In genomic region chr5:137630602-137631001, GRCm38 (mm10) we compare ENCODE assay signal across 8 mouse cellular contexts. TPM values are rescaled to one million over a fixed set of nuclear protein-coding genes. Genes with fewer than 3 reads are reported as not detected.
DNase-seq lines count a peak whose midpoint lies in the region; ATAC-seq and TF ChIP-seq lines count a peak whose summit lies in the region.

No protein-coding gene starts in this region.

- WGBS in embryonic facial prominence, embryonic 12.5 days = 28% methylated on average over 3 of the region's 3 CpGs
- 28% methylated on average over 3 of the region's 3 CpGs for WGBS in limb, embryonic 13.5 days

- H3K4me1 ChIP-seq in embryonic facial prominence, embryonic 12.5 days = peaks cover 23% of the 10 kb centered on the region
- H3K4me1 ChIP-seq in limb, embryonic 13.5 days = peaks cover 36% of the 10 kb centered on the region

- TF ChIP-seq POLR2A in myocyte (IDR thresholded peaks at IDR 0.05; ENCODE audit: insufficient read length, low read depth) = no peak

- no peak for ATAC-seq in embryonic facial prominence, embryonic 12.5 days (ENCODE audit: insufficient number of reproducible peaks, insufficient read depth, low FRiP score, low TSS enrichment)
- ATAC-seq in limb, embryonic 13.5 days (ENCODE audit: low FRiP score, low read depth) = no peak

- no peaks in the 10 kb centered on the region for H3K9me3 ChIP-seq in embryonic facial prominence, embryonic 12.5 days
- no peaks in the 10 kb centered on the region for H3K9me3 ChIP-seq in limb, embryonic 13.5 days

- peak overlapping the region; percentile 91 for H3K27ac ChIP-seq in embryonic facial prominence, embryonic 12.5 days
- peak overlapping the region; percentile 87; the same call in 1 of the 2 replicates for H3K27ac ChIP-seq in limb, embryonic 13.5 days

- peak overlapping the region; percentile 77 for H3K4me3 ChIP-seq in embryonic facial prominence, embryonic 12.5 days
- peak overlapping the region; percentile 93 for H3K4me3 ChIP-seq in limb, embryonic 13.5 days
- peak overlapping the region; percentile 82 for H3K4me3 ChIP-seq in myocyte

- peak overlapping the region; percentile 81 for H3K4me2 ChIP-seq in embryonic facial prominence, embryonic 12.5 days (replicated peaks)
- peak overlapping the region; percentile 94 for H3K4me2 ChIP-seq in limb, embryonic 13.5 days (replicated peaks)
- peak overlapping the region; percentile 99 for H3K4me2 ChIP-seq in myocyte (ENCODE audit: low read depth)

- no peak overlapping the region for H3ac ChIP-seq in myocyte (ENCODE audit: control insufficient read depth, insufficient read length)

- H3K79me2 ChIP-seq in myocyte (ENCODE audit: control insufficient read depth, insufficient read depth) = peaks cover 37% of the 10 kb centered on the region

- peaks cover 23% of the 10 kb centered on the region for H3K36me3 ChIP-seq in embryonic facial prominence, embryonic 12.5 days
- H3K36me3 ChIP-seq in limb, embryonic 13.5 days = peaks cover 36% of the 10 kb centered on the region
- H3K36me3 ChIP-seq in myocyte (ENCODE audit: control insufficient read depth, insufficient read depth) = peaks cover 18% of the 10 kb centered on the region

- peak; percentile 46 for DNase-seq in layer of hippocampus, adult 9-11 months
- DNase-seq in layer of hippocampus, postnatal 10 days (ENCODE audit: low spot score in 2 of 2) = no peak
- peak; percentile 39 for DNase-seq in heart, postnatal 4 days
- DNase-seq in frontal cortex, postnatal 14 days (ENCODE audit: low spot score in 2 of 2) = no peak
- no peak for DNase-seq in layer of hippocampus, adult 9-10 months (ENCODE audit: low spot score)

- peak overlapping the region; percentile 77 for H3K9ac ChIP-seq in embryonic facial prominence, embryonic 12.5 days
- H3K9ac ChIP-seq in limb, embryonic 13.5 days = peak overlapping the region; percentile 88

- H3K27me3 ChIP-seq in embryonic facial prominence, embryonic 12.5 days = no peaks in the 10 kb centered on the region
- no peaks in the 10 kb centered on the region for H3K27me3 ChIP-seq in limb, embryonic 13.5 days
- no peaks in the 10 kb centered on the region for H3K27me3 ChIP-seq in myocyte (ENCODE audit: control insufficient read depth, insufficient read depth, insufficient read length)

TF ChIP-seq in myocyte, 11 proteins besides CTCF, POLR2A, EP300 and RAD21:
- TF ChIP-seq MYOG (IDR thresholded peaks at IDR 0.05; ENCODE audit: control insufficient read depth in 1 of 3, insufficient read depth in 1 of 3, insufficient read length in 2 of 3, low read depth in 2 of 3) = peak in 1 of 3 experiments; percentile 27
- TF ChIP-seq USF1 (IDR thresholded peaks at IDR 0.05; ENCODE audit: low read depth) = no peak
- TF ChIP-seq MYOD1 (IDR thresholded peaks at IDR 0.05; ENCODE audit: control insufficient read depth in 1 of 3, insufficient read length in 2 of 3, low read depth in 2 of 3) = peak in 2 of 3 experiments; percentile 77 to 83

RNA-seq across cellular contexts. Expression of gene Gm20605, which starts 1.6 kb away (rescaled TPM):
- 1 to 10 TPM; 8.7 to 8.9 TPM for total RNA-seq in layer of hippocampus, postnatal 10 days (2021)
- polyA plus RNA-seq in embryonic facial prominence, embryonic 12.5 days (2016; fragmentation: Nextera tagmentation; extraction: Ambion mirVana) = 9.2 and 11.8 TPM in 2 replicates
- total RNA-seq in heart, postnatal 4 days (2021) = 1 to 10 TPM; 4.8 to 6.6 TPM
- polyA plus RNA-seq in limb, embryonic 13.5 days (2015; fragmentation: Nextera tagmentation; extraction: Ambion mirVana) = 6.1 and 9.6 TPM in 2 replicates
- 3.3 TPM for polyA plus RNA-seq in myocyte (2012; fragmentation: generic; extraction: Trizol)

RNA-seq across cellular contexts. Expression of gene Lrch4, which starts 1.7 kb away (rescaled TPM):
- total RNA-seq in layer of hippocampus, postnatal 10 days (2021) = 10 to 100 TPM; 13.2 to 20.1 TPM
- 30.8 and 34.0 TPM in 2 replicates for polyA plus RNA-seq in embryonic facial prominence, embryonic 12.5 days (2016; fragmentation: Nextera tagmentation; extraction: Ambion mirVana)
- 10 to 100 TPM; 19.2 to 21.6 TPM for total RNA-seq in heart, postnatal 4 days (2021)
- 34.0 and 34.3 TPM in 2 replicates for polyA plus RNA-seq in limb, embryonic 13.5 days (2015; fragmentation: Nextera tagmentation; extraction: Ambion mirVana)
- polyA plus RNA-seq in myocyte (2012; fragmentation: generic; extraction: Trizol) = 29.1 TPM

RNA-seq across cellular contexts. Expression of gene Fbxo24, which starts 1.8 kb away (rescaled TPM):
- under 1 TPM; 0.27 to 0.36 TPM for total RNA-seq in layer of hippocampus, postnatal 10 days (2021)
- polyA plus RNA-seq in embryonic facial prominence, embryonic 12.5 days (2016; fragmentation: Nextera tagmentation; extraction: Ambion mirVana) = 0.22 and 0.36 TPM in 2 replicates
- total RNA-seq in heart, postnatal 4 days (2021) = under 1 TPM; 0.21 to 0.25 TPM
- 0.19 and 0.23 TPM in 2 replicates for polyA plus RNA-seq in limb, embryonic 13.5 days (2015; fragmentation: Nextera tagmentation; extraction: Ambion mirVana)
- polyA plus RNA-seq in myocyte (2012; fragmentation: generic; extraction: Trizol) = 0.72 TPM

RNA-seq across cellular contexts. Expression of gene Sap25, which starts 10.5 kb away (rescaled TPM):
- 1 to 10 TPM; 5.0 to 7.5 TPM for total RNA-seq in layer of hippocampus, postnatal 10 days (2021)
- 6.6 and 6.8 TPM in 2 replicates for polyA plus RNA-seq in embryonic facial prominence, embryonic 12.5 days (2016; fragmentation: Nextera tagmentation; extraction: Ambion mirVana)
- 1 to 10 TPM; 1.8 to 2.2 TPM for total RNA-seq in heart, postnatal 4 days (2021)
- polyA plus RNA-seq in limb, embryonic 13.5 days (2015; fragmentation: Nextera tagmentation; extraction: Ambion mirVana) = 7.3 and 8.9 TPM in 2 replicates
- polyA plus RNA-seq in myocyte (2012; fragmentation: generic; extraction: Trizol) = 4.6 TPM

RNA-seq across cellular contexts. Expression of gene Irs3, which starts 14.9 kb away (rescaled TPM):
- total RNA-seq in layer of hippocampus, postnatal 10 days (2021) = under 1 TPM; 0.18 to 0.25 TPM
- 0.18 and 0.34 TPM in 2 replicates for polyA plus RNA-seq in embryonic facial prominence, embryonic 12.5 days (2016; fragmentation: Nextera tagmentation; extraction: Ambion mirVana)
- total RNA-seq in heart, postnatal 4 days (2021) = not detected
- polyA plus RNA-seq in limb, embryonic 13.5 days (2015; fragmentation: Nextera tagmentation; extraction: Ambion mirVana) = 0.18 and 0.26 TPM in 2 replicates
- polyA plus RNA-seq in myocyte (2012; fragmentation: generic; extraction: Trizol) = 0.04 TPM

Comparison
In these comparisons a context has a peak if more than half of its experiments do, and no peak if none do; other contexts are left out.
1. DNase-seq: peak in layer of hippocampus, adult 9-11 months (single experiment) and heart, postnatal 4 days (single experiment); none in layer of hippocampus, postnatal 10 days (0 of 2), frontal cortex, postnatal 14 days (0 of 2) and layer of hippocampus, adult 9-10 months (single experiment).
2. Peak in every context shown above with its lines, with median percentiles within 50 percentile points of each other: H3K4me2 ChIP-seq and H3K4me3 ChIP-seq.